Mouse (Mus musculus) ES-E14 (cell line): ENCODE measurements around the gene Prpf40b.

Experiments
- HCFC1 ChIP-seq: IDR thresholded peaks from 2 replicates; pipeline ENCODE4 v1.6.1; 2012; ENCODE audit warnings: low read length, inconsistent platforms, borderline replicate concordance; ENCODE audit not compliant: insufficient read depth
- MAFK ChIP-seq: IDR thresholded peaks from 2 replicates; pipeline ENCODE4 v1.6.1; 2014; ENCODE audit warnings: mild to moderate bottlenecking, low read depth, low read length, inconsistent platforms; ENCODE audit not compliant: insufficient read depth

- TF ChIP-seq MAFK (no peak), HCFC1 (no peak)
These were observed 35.1 kb upstream of the Prpf40b start for GRCm38 (mm10) chr15:99259730-99260252.
